Comparison of ENCODE assay signal across 8 mouse cellular contexts in genomic region chr16:23127673-23128375, GRCm38 (mm10). TPM values are rescaled to one million over a fixed set of nuclear protein-coding genes. Genes with fewer than 3 reads are reported as not detected.
A peak's percentile ranks its signal among the peaks of the same experiment; 100 is the strongest.
DNase-seq lines count a peak whose midpoint lies in the region; ATAC-seq and TF ChIP-seq lines count a peak whose summit lies in the region.

TSS of gene Rfc4 (minus strand) at chr16:23127737.

- peaks cover 14% of the 10 kb centered on the region for H3K36me3 ChIP-seq in embryonic facial prominence, embryonic 12.5 days
- H3K36me3 ChIP-seq in heart, adult 2 months (ENCODE audit: control insufficient read depth, insufficient read depth, low read length), result no peaks in the 10 kb centered on the region
- H3K36me3 ChIP-seq in limb, embryonic 13.5 days, result peaks cover 13% of the 10 kb centered on the region
- H3K36me3 ChIP-seq in midbrain, embryonic 15.5 days (replicated peaks), result 0 out of 2 replicates have a peak, but pooled peaks cover 3% of the 10 kb centered on the region

- peak within 1 kb of the TSS; percentile 68 for H3K4me3 ChIP-seq in embryonic facial prominence, embryonic 12.5 days
- peak within 1 kb of the TSS; percentile 80 for H3K4me3 ChIP-seq in heart, adult 2 months
- H3K4me3 ChIP-seq in limb, embryonic 13.5 days, result peak within 1 kb of the TSS; percentile 75
- peak within 1 kb of the TSS; percentile 90 for H3K4me3 ChIP-seq in midbrain, embryonic 15.5 days

- no peaks in the 10 kb centered on the region for H3K27me3 ChIP-seq in embryonic facial prominence, embryonic 12.5 days
- H3K27me3 ChIP-seq in heart, adult 2 months (ENCODE audit: control insufficient read depth, insufficient read depth, low read length), result no peaks in the 10 kb centered on the region
- H3K27me3 ChIP-seq in limb, embryonic 13.5 days, result no peaks in the 10 kb centered on the region
- no peaks in the 10 kb centered on the region for H3K27me3 ChIP-seq in midbrain, embryonic 15.5 days (replicated peaks)

- H3K4me2 ChIP-seq in embryonic facial prominence, embryonic 12.5 days (replicated peaks), result peak within 1 kb of the TSS; percentile 71
- H3K4me2 ChIP-seq in limb, embryonic 13.5 days (replicated peaks), result peak within 1 kb of the TSS; percentile 86
- H3K4me2 ChIP-seq in midbrain, embryonic 15.5 days, result peak within 1 kb of the TSS; percentile 87

- no peaks in the 10 kb centered on the region for H3K9me3 ChIP-seq in embryonic facial prominence, embryonic 12.5 days
- no peaks in the 10 kb centered on the region for H3K9me3 ChIP-seq in limb, embryonic 13.5 days
- H3K9me3 ChIP-seq in midbrain, embryonic 15.5 days, result no peaks in the 10 kb centered on the region

- peaks cover 12% of the 10 kb centered on the region for H3K4me1 ChIP-seq in embryonic facial prominence, embryonic 12.5 days
- peaks cover 2% of the 10 kb centered on the region; the same call in 1 of the 2 replicates for H3K4me1 ChIP-seq in heart, adult 2 months (ENCODE audit: control insufficient read depth, insufficient read depth, low read length)
- H3K4me1 ChIP-seq in limb, embryonic 13.5 days, result peaks cover 14% of the 10 kb centered on the region
- peaks cover 29% of the 10 kb centered on the region for H3K4me1 ChIP-seq in midbrain, embryonic 15.5 days

- intact Hi-C loops in heart, adult 2 months (cut with DNase I), result loop anchor here (1.0 kb wide), 1 partner anchor 21 kb away; the partner anchor contains the start of gene Eif4a2

- peak; percentile 61 for TF ChIP-seq CTCF in heart, adult 2 months (IDR thresholded peaks at IDR 0.05)

- WGBS in embryonic facial prominence, embryonic 12.5 days, result under 1% methylated on average over 51 of the region's 51 CpGs
- WGBS in heart, adult 2 months, result under 1% methylated on average over 51 of the region's 51 CpGs
- under 1% methylated on average over 51 of the region's 51 CpGs for WGBS in limb, embryonic 13.5 days
- WGBS in midbrain, embryonic 15.5 days, result under 1% methylated on average over 51 of the region's 51 CpGs

- DNase-seq in 3134 (ENCODE audit: extremely low read depth, insufficient read length, low spot score), result peak; percentile 98
- peak; percentile 93 to 95 for DNase-seq in adrenal gland, postnatal 36 days
- peak; percentile 95 to 97 for DNase-seq in heart, adult 2 months
- peak; percentile 86 to 91 for DNase-seq in kidney, adult 8-10 months
- DNase-seq in spleen, adult 18-20 months, result peak; percentile 81 to 91

- peak; percentile 86 for ATAC-seq in embryonic facial prominence, embryonic 12.5 days (ENCODE audit: insufficient number of reproducible peaks, insufficient read depth, low FRiP score, low TSS enrichment)
- peak; percentile 93 for ATAC-seq in limb, embryonic 13.5 days (ENCODE audit: low FRiP score, low read depth)
- ATAC-seq in midbrain, embryonic 15.5 days (replicated peaks), result peak; percentile 96

- peak within 1 kb of the TSS; percentile 97 for H3K27ac ChIP-seq in embryonic facial prominence, embryonic 12.5 days
- H3K27ac ChIP-seq in heart, adult 2 months, result peak within 1 kb of the TSS; percentile 96
- peak within 1 kb of the TSS; percentile 98 for H3K27ac ChIP-seq in limb, embryonic 13.5 days
- peak within 1 kb of the TSS; percentile 99 for H3K27ac ChIP-seq in midbrain, embryonic 15.5 days

- H3K79me2 ChIP-seq in heart, adult 2 months (replicated peaks; ENCODE audit: control insufficient read depth, insufficient read depth, low read length), result 0 out of 2 replicates have a peak, but pooled peaks cover 1% of the 10 kb centered on the region

- TF ChIP-seq EP300 in heart, adult 2 months (IDR thresholded peaks at IDR 0.05; ENCODE audit: insufficient read depth, low read depth, low read length), result 0 out of 2 replicates have a peak, but pooled peaks have one; percentile 41

- TF ChIP-seq POLR2A in heart, adult 2 months (IDR thresholded peaks at IDR 0.05; ENCODE audit: insufficient read depth, low read depth, low read length), result peak; percentile 91

- peak within 1 kb of the TSS; percentile 83 for H3K9ac ChIP-seq in embryonic facial prominence, embryonic 12.5 days
- peak within 1 kb of the TSS; percentile 87 for H3K9ac ChIP-seq in heart, adult 2 months (ENCODE audit: low read depth, low read length)
- peak within 1 kb of the TSS; percentile 89 for H3K9ac ChIP-seq in limb, embryonic 13.5 days
- peak within 1 kb of the TSS; percentile 97 for H3K9ac ChIP-seq in midbrain, embryonic 15.5 days

RNA-seq across cellular contexts. Expression of gene Rfc4, which starts in this region (rescaled TPM):
- 1 to 10 TPM; 8.8 TPM for total RNA-seq in adrenal gland, postnatal 36 days (2021)
- polyA plus RNA-seq in embryonic facial prominence, embryonic 12.5 days (2016; fragmentation: Nextera tagmentation; extraction: Ambion mirVana), result 139 and 150 TPM in 2 replicates
- total RNA-seq in heart, adult 2 months (2021), result 1 to 10 TPM; 6.2 to 7.3 TPM
- 1.5 and 1.6 TPM in 2 replicates for polyA plus RNA-seq in heart, adult 2 months (2012; rRNA removed)
- polyA plus RNA-seq in limb, embryonic 13.5 days (2015; fragmentation: Nextera tagmentation; extraction: Ambion mirVana), result 136 TPM in 2 replicates
- 41.7 and 42.1 TPM in 2 replicates for polyA plus RNA-seq in midbrain, embryonic 15.5 days (2015; fragmentation: Nextera tagmentation; extraction: Ambion mirVana)

Comparison
In these comparisons a context has a peak if more than half of its experiments do, and no peak if none do; other contexts are left out.
1. Peak in every context shown above with its lines: DNase-seq, ATAC-seq, H3K4me3 ChIP-seq and H3K27ac ChIP-seq.
2. RNA of gene Rfc4 (polyA plus RNA-seq): 139 to 150 TPM in embryonic facial prominence, embryonic 12.5 days, 136 TPM in limb, embryonic 13.5 days and 41.7 to 42.1 TPM in midbrain, embryonic 15.5 days; 1.5 to 1.6 TPM in heart, adult 2 months; every median in the first group is over 10 times any median in the second.